Mouse (Mus musculus): ENCODE data around the gene Ruvbl1. TPM values are rescaled to one million over a fixed set of nuclear protein-coding genes. Genes with fewer than 3 reads are reported as not detected.

Gene Ruvbl1
- polyA plus RNA-seq, 1 experiment from 2014 or later: 192 TPM

DNA sequence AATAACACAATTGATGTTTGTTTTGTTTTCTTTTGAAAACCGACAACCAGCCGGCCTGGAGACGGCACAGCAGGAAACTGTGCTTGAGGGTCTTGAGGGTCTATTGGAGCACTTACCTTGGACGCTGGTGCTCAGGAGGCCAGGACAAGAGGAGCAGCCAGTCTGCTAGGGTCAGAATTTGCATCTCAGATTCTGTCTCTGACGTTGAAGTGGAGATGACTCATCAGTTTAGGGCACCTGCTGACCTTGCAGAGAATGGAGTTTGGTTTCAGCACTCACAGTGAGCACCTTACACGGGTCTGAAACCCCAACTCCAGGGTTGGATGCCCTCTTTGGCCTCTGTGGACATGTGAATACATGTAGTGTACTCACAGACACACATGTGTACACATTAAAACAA lies 4.7 kb downstream of the Ruvbl1 start:
- Histone ChIP-seq H3K9me3 (replicated peaks) (no peaks in the 10 kb centered on the region), H3K4me3 (no peak overlapping the region), H3K27me3 (ENCODE audit: low read depth, poor library complexity, severe bottlenecking) (no peaks in the 10 kb centered on the region), H3K36me3 (peaks cover 80% of the 10 kb centered on the region), H3K4me1 (peaks cover 15% of the 10 kb centered on the region), H3K27ac (replicated peaks) (no peak overlapping the region)
- WGBS: 72% methylated on average over 6 of the region's 6 CpGs
- DNase-seq (ENCODE audit: low spot score): no peak

DNA sequence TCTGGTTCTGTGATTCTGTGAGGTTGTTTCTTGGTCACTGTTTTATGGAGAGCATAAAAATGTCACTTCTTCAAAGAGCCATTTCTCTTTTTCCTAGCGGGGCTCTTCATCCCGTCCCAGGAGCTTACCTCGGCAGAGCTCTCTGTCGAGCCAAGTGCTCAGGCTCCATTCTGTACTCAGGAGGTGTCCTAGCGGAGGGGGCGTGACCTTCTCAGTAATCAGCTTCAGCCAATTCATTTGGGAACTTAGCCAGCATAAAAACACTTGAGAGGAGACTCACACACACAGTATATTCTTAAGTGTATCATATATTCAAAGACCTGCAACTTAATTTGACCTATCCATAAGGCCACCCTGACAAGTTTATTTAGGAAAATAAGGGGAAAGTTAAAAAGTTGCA lies 15.2 kb downstream of the Ruvbl1 start:
- Histone ChIP-seq H3K36me3 (peaks cover 99% of the 10 kb centered on the region), H3K4me3 (no peak overlapping the region), H3K9me3 (replicated peaks) (no peaks in the 10 kb centered on the region), H3K4me1 (no peaks in the 10 kb centered on the region), H3K27ac (replicated peaks) (no peak overlapping the region), H3K27me3 (ENCODE audit: low read depth, poor library complexity, severe bottlenecking) (no peaks in the 10 kb centered on the region)
- 71% methylated on average over 6 of the region's 6 CpGs for WGBS
- no peak for DNase-seq (ENCODE audit: low spot score)

DNA sequence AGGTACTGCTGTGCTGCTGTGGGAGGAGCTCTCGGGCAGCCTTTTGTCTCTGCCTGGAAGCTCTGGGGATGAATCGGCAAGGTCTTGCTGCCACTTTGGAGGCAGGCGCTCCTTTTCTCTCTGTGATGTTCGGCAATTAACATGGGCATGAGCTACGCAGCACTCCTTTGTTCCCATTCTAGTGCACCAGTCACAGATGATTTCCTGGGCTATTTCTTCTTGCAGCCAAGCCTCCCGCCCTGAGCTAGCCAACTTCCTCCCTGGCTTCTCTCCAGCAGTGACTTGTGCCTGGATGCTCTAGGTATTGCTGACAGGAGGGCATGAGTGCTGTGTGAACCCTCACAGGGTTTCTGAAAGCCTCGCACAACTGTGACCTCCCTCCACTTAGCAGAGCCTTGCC lies 17.9 kb downstream of the Ruvbl1 start:
- Histone ChIP-seq H3K27ac (replicated peaks) (no peak overlapping the region), H3K4me3 (no peak overlapping the region), H3K27me3 (ENCODE audit: low read depth, poor library complexity, severe bottlenecking) (no peaks in the 10 kb centered on the region), H3K36me3 (peaks cover 100% of the 10 kb centered on the region), H3K4me1 (no peaks in the 10 kb centered on the region), H3K9me3 (replicated peaks) (no peaks in the 10 kb centered on the region)
- DNase-seq (ENCODE audit: low spot score): no peak
- WGBS: 83% methylated on average over 7 of the region's 7 CpGs

DNA sequence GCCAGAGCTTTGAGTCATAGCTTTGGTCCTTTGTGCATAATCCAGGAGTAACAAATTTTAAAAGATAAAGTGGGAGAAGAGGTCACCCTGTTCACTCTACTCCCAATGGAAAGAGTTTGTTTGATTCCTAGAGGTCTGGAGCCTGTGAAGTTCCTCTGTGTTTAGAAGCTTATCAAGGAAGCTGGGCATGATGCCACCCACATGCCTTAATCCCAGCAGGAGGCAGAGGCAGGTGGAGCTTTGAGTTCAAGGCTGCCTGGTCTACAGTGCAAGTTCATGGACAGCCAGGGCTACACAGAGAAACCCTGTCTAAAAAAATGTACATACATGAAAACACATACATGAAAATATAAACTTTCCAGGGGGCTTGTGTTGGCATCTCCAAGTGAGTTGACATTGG lies 18.7 kb downstream of the Ruvbl1 start:
- H3K27me3 ChIP-seq (ENCODE audit: low read depth, poor library complexity, severe bottlenecking): no peaks in the 10 kb centered on the region
- H3K4me3 ChIP-seq: no peak overlapping the region
- peaks cover 100% of the 10 kb centered on the region for H3K36me3 ChIP-seq
- H3K9me3 ChIP-seq (replicated peaks): no peaks in the 10 kb centered on the region
- no peaks in the 10 kb centered on the region for H3K4me1 ChIP-seq
- DNase-seq (ENCODE audit: low spot score): no peak
- H3K27ac ChIP-seq (replicated peaks): no peak overlapping the region

DNA sequence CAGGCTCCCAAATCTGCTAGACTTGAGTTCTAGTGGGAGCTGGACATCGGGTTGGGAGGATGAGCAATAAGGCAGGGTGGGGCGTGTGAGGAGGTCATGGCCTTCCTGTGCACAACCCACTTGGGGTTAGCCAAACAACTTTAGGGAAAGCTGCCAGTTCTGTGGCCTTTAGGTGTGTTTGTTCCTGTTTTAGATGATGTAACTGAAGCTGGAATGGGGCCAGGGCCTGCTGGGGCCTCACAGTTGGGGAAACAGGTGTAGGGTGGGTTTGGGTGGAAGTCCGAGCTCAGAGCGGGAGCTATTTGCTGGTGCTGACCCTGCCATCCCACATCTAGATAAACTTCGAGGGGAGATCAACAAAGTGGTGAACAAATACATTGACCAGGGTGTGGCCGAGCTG lies 20.2 kb downstream of the Ruvbl1 start:
- H3K36me3 ChIP-seq: peaks cover 94% of the 10 kb centered on the region
- no peak overlapping the region for H3K27ac ChIP-seq (replicated peaks)
- 96% methylated on average over 6 of the region's 6 CpGs for WGBS

DNA sequence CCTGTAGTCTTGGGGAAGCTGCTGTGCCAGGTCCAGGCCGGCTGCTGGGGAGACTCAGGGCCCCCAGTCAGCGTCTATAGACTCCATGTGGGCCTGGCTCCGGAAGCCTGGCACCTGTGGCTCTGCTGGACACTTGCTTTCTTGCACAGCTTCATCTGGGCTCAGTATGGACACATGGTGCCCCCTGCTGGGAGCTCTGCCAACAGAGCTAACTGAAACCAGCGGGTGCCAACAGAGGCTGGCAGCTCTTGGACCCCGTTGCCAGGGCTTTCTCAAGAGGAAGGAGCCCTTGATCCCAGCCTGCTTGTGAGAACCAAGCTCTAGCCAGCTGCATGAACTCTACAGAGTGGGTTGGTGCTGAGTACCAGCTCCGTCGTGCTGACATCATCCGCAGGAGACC lies 21.7 kb downstream of the Ruvbl1 start:
- no peak overlapping the region for H3K27ac ChIP-seq (replicated peaks)
- no peak for DNase-seq (ENCODE audit: low spot score)
- no peak overlapping the region for H3K4me3 ChIP-seq
- H3K4me1 ChIP-seq: no peaks in the 10 kb centered on the region
- no peaks in the 10 kb centered on the region for H3K9me3 ChIP-seq (replicated peaks)
- 92% methylated on average over 8 of the region's 8 CpGs for WGBS
- no peaks in the 10 kb centered on the region for H3K27me3 ChIP-seq (ENCODE audit: low read depth, poor library complexity, severe bottlenecking)
- peaks cover 94% of the 10 kb centered on the region for H3K36me3 ChIP-seq

More for the DNA sequence above, 20.2 kb downstream of the Ruvbl1 start:
- no peak for DNase-seq (ENCODE audit: low spot score)
- H3K9me3 ChIP-seq (replicated peaks): no peaks in the 10 kb centered on the region
- no peak overlapping the region for H3K4me3 ChIP-seq
- no peaks in the 10 kb centered on the region for H3K4me1 ChIP-seq
- H3K27me3 ChIP-seq (ENCODE audit: low read depth, poor library complexity, severe bottlenecking): no peaks in the 10 kb centered on the region

DNA sequence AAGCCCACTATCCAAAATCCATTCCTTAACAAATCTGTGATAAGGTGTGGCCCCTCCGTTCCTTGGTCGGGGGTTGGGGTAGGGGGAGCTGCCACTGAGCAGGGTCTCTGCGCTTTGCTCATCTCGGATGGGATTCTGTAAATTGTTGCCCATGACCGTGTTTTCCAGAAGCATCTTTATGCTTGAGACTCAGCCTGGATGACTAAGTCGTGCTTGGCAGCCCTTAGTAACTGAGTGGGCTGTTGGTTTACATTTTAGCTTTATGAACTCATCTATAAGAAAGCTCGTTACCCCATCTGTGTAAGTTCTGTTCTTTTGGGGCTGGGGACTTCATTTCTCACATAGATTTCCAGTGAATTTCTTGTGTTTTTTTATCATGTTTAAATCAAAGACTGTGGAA lies 23.8 kb downstream of the Ruvbl1 start:
- Histone ChIP-seq H3K9me3 (replicated peaks) (no peaks in the 10 kb centered on the region), H3K36me3 (peaks cover 94% of the 10 kb centered on the region), H3K27me3 (ENCODE audit: low read depth, poor library complexity, severe bottlenecking) (no peaks in the 10 kb centered on the region), H3K4me3 (no peak overlapping the region), H3K4me1 (no peaks in the 10 kb centered on the region), H3K27ac (replicated peaks) (no peak overlapping the region)
- no peak for DNase-seq (ENCODE audit: low spot score)
- WGBS: 90% methylated on average over 7 of the region's 7 CpGs

DNA sequence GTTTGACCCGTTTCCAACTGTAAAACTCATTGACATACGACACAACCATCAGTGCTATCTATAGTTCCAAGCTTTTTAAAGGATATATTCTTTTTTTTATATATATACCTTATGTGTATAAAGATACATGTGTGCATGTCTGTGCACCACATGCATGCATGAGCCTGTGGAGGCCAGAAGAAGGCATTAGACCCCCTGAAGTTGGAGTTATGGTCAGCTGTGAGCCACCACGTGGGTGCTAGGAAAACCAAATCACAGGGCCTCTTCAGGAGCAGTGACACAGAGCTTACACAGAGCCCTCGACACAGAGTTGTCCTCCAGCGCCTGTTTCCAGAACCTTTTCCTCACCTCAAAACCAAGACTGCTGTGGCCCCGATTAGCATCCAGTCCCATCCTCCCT lies 24.6 kb downstream of the Ruvbl1 start:
- no peaks in the 10 kb centered on the region for H3K9me3 ChIP-seq (replicated peaks)
- no peaks in the 10 kb centered on the region for H3K27me3 ChIP-seq (ENCODE audit: low read depth, poor library complexity, severe bottlenecking)
- H3K4me1 ChIP-seq: no peaks in the 10 kb centered on the region
- DNase-seq (ENCODE audit: low spot score): no peak
- WGBS: 91% methylated on average over 6 of the region's 6 CpGs
- H3K27ac ChIP-seq (replicated peaks): no peak overlapping the region
- H3K36me3 ChIP-seq: peaks cover 88% of the 10 kb centered on the region
- no peak overlapping the region for H3K4me3 ChIP-seq

DNA sequence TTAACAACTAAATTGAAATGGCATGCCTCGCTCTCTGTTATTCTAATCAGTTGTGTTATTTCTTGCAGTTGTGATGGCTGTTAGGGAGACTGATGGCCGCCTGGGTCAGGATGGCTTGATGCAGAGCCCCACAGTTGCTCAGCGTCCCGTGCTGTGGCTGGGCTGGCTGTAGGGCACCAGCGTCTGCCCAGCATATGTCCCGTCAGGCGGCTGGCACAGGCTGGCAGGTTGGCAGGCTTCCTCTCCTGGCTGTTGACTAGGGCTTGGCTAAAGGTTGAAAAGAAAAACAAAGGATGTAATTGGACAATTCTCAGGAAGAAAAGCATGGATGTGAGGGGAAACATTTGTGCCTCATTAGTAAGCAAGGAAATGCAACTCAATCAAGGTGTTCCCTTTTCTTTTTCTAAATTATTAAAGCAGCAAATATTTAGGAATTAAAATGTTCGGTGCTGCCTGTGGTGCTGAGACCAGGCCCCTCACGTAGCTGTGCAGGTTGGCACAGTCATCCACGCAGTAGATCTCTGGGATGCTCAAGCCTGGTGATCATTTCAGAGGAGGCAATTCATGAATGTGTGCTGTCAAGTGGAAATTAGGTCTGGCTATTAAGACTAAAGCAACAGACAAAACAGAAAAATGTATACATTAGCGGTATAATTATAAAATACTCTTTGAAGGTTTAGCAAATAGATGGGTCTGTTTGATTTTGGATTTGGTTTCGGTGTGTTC lies 25.6 kb downstream of the Ruvbl1 start:
- no peaks in the 10 kb centered on the region for H3K27me3 ChIP-seq (ENCODE audit: low read depth, poor library complexity, severe bottlenecking)
- 93% methylated on average over 12 of the region's 12 CpGs for WGBS
- DNase-seq (ENCODE audit: low spot score): no peak
- no peaks in the 10 kb centered on the region for H3K4me1 ChIP-seq
- peaks cover 84% of the 10 kb centered on the region for H3K36me3 ChIP-seq
- no peak overlapping the region for H3K27ac ChIP-seq (replicated peaks)
- no peak overlapping the region for H3K4me3 ChIP-seq
- H3K9me3 ChIP-seq (replicated peaks): no peaks in the 10 kb centered on the region

DNA sequence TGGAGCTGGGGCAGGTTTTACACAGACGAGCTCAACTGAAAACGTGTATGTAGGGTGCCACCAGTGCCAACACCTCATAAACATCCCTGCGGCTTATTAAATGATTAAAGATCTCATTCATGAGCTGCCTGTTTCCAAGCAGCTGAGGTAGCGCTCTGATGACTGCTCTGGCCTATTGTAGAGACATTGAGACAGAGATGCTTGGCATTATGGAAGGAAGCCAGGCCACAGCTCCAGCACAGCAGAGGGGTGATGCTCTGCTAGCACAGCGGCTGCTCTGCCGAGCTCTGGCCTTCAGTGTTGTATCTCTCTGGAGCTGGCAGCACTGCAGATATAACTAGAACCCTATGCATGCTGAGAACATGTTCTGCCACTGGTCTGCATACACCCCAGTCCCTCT lies 28.5 kb downstream of the Ruvbl1 start:
- 95% methylated on average over 6 of the region's 6 CpGs for WGBS
- no peak for DNase-seq (ENCODE audit: low spot score)
- H3K9me3 ChIP-seq (replicated peaks): no peaks in the 10 kb centered on the region
- H3K4me3 ChIP-seq: no peak overlapping the region
- peaks cover 3% of the 10 kb centered on the region for H3K27me3 ChIP-seq (ENCODE audit: low read depth, poor library complexity, severe bottlenecking)
- no peaks in the 10 kb centered on the region for H3K4me1 ChIP-seq
- no peak overlapping the region for H3K27ac ChIP-seq (replicated peaks)
- H3K36me3 ChIP-seq: peaks cover 82% of the 10 kb centered on the region

DNA sequence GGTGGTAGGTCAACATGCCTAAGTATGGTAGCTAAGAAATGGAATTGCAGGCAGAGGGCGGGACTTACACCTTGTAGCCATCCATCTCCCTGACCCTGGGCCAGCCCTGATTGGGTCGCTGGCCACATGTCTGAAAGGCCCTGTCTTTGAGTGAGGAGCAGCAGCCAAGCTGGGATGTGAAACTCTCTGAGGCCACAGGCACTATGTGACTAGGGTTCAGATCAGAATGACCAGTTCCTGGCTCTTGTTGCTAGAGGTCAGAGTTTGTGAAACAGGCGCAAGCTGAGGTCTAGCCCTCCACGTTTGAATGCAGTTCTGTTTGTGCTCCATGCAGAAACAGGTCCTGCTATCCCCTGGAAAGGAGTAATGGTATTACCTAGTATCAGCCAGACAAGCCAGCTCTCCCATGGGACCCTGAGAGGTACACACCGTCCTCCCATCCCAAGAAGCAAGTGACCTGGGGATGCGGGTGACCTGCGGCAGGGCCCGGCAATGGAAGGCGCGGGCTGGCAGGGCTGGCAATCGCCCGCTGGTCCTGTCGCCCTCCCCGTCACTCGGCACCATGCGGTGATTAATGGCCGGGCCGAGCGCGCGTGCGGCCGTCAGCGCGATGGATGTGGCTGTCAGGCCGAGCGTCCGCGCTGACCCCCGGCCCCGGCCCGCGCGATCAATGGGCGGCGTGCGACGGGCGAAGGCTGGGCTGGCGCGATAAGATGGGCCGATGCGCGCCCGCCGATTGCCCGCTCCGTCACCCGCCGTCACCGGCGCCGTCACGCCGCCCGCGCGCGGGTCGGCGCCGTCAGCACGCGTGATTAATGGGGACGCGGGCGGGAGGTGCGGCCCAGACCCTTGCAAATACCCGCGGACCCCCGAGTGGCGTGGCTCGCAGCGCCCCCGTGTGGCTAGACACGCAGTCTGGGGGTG lies 34.5 kb downstream of the Ruvbl1 start:
- peak; percentile 79 for DNase-seq (ENCODE audit: low spot score)
- peaks cover 62% of the 10 kb centered on the region for H3K36me3 ChIP-seq
- H3K27ac ChIP-seq (replicated peaks): peak overlapping the region; percentile 63
- peaks cover 15% of the 10 kb centered on the region for H3K27me3 ChIP-seq (ENCODE audit: low read depth, poor library complexity, severe bottlenecking)
- 2% methylated on average over 76 of the region's 76 CpGs for WGBS
- H3K9me3 ChIP-seq (replicated peaks): no peaks in the 10 kb centered on the region
- peaks cover 11% of the 10 kb centered on the region for H3K4me1 ChIP-seq
- peak overlapping the region; percentile 66 for H3K4me3 ChIP-seq

DNA sequence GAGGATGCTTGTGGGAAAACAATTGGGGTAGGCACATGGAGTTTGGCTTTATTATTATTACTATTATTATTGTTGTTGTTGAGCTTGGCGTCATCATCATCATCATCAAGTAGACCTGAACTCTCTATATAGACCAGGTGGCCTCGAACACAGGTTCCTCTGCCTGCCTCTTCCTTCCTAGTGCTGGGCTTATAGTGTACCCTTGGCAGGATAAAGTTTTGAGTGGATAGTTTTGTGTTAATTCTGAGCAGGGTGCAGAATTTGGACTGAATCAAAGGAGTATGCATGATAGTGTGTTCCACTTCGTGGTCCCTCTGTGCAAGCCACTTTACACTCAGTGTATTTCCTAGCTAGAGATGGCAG lies 35.2 kb downstream of the Ruvbl1 start:
- H3K9me3 ChIP-seq (replicated peaks): no peaks in the 10 kb centered on the region
- peaks cover 15% of the 10 kb centered on the region for H3K27me3 ChIP-seq (ENCODE audit: low read depth, poor library complexity, severe bottlenecking)
- H3K36me3 ChIP-seq: peaks cover 68% of the 10 kb centered on the region
- H3K27ac ChIP-seq (replicated peaks): peak overlapping the region; percentile 63; the same call in 1 of the 2 replicates
- peak overlapping the region; percentile 66 for H3K4me3 ChIP-seq
- no peak for DNase-seq (ENCODE audit: low spot score)
- 8% methylated on average over 3 of the region's 3 CpGs for whole genome bisulfite sequencing
- H3K4me1 ChIP-seq: peaks cover 11% of the 10 kb centered on the region

Data from midbrain, embryonic 10.5 days (tissue).